Mouse (Mus musculus) neutrophil, adult 65 days (primary cell): Measurements from ENCODE around the gene Zfp148. TPM values are rescaled to one million over a fixed set of nuclear protein-coding genes. Genes with fewer than 3 reads are reported as not detected.

Source experiments
- total RNA-seq: library from RNA; stranded (reverse); gene quantifications from 2 replicates; pipeline ENCODE4 v1.2.4, GENCODE M21; 2023

Zfp148 gene
- total RNA-seq = 41.7 and 49.6 TPM in 2 replicates

GRCm38 (mm10) chr16:33379944-33380881 lies at the start of gene Zfp148:
Gene Zfp148, plus strand, starts transcription at chr16:33380836.

GRCm38 (mm10) chr16:33516807-33517565 lies 136.3 kb downstream of the Zfp148 start, which contains the start of gene Slc12a8:
Gene Slc12a8, plus strand, starts transcription at chr16:33517328.

Other genes with a start within 250 kb of the Zfp148 start
- gene Osbpl11, start 195.8 kb upstream of the Zfp148 start, total RNA-seq = 37.9 and 52.9 TPM in 2 replicates
- 41.7 and 53.4 TPM in 2 replicates for gene Snx4, start 129.4 kb upstream of the Zfp148 start, total RNA-seq
- 0.22 and 0.36 TPM in 2 replicates for gene Slc12a8, start 136.5 kb downstream of the Zfp148 start, total RNA-seq